12 mouse cellular contexts compared by ENCODE assay signal in genomic region chr2:31163361-31164118, GRCm38 (mm10). TPM values are rescaled to one million over a fixed set of nuclear protein-coding genes. Genes with fewer than 3 reads are reported as not detected.
DNase-seq lines count a peak whose midpoint lies in the region; ATAC-seq and TF ChIP-seq lines count a peak whose summit lies in the region.
"Had no signal": no experiment of that assay in that cellular context is flagged by ENCODE, and none has a peak within 500 bp of the region (broad histone marks: within the 10 kb centered on the region; RNA-seq: fewer than 3 reads in every experiment).

No protein-coding gene starts in this region.

- peak; percentile 99 for TF ChIP-seq EP300 in ES-Bruce4 (IDR thresholded peaks at IDR 0.05; ENCODE audit: insufficient read depth, low read depth, low read length)

- TF ChIP-seq POLR2A in ES-Bruce4 (IDR thresholded peaks at IDR 0.05; ENCODE audit: insufficient read depth, low read length): no peak

- intact Hi-C loops in heart, postnatal 10 days (cut with DNase I): no loop called here

- H3K4me2 ChIP-seq in heart, embryonic 14.5 days (ENCODE audit: low read length): 0 out of 2 replicates have a peak overlapping the region, but pooled peaks have one; percentile 1
- no peak overlapping the region for H3K4me2 ChIP-seq in embryonic facial prominence, embryonic 13.5 days
- H3K4me2 ChIP-seq: midbrain, embryonic 12.5 days had no signal

- H3K4me3 ChIP-seq in heart, embryonic 14.5 days (ENCODE audit: control insufficient read depth in 1 of 2, insufficient read depth in 1 of 2, low read depth in 1 of 2, low read length in 2 of 2): no peak overlapping the region
- peak overlapping the region; percentile 7; the same call in 1 of the 2 replicates for H3K4me3 ChIP-seq in ES-Bruce4 (ENCODE audit: low read depth, low read length)
- no peak overlapping the region for H3K4me3 ChIP-seq in embryonic facial prominence, embryonic 13.5 days
- H3K4me3 ChIP-seq: midbrain, embryonic 12.5 days had no signal

- DNase-seq in heart, postnatal 10 days: no peak
- DNase-seq in kidney, postnatal 14 days: peak; percentile 46
- no peak for DNase-seq in layer of hippocampus, adult 18-20 months (ENCODE audit: low spot score in 2 of 2)
- no peak for DNase-seq in cerebellum, adult 11 months
- DNase-seq in retina, postnatal 1 day: no peak

- TF ChIP-seq CTCF in ES-Bruce4 (IDR thresholded peaks at IDR 0.05; ENCODE audit: low read depth, low read length): no peak

- no peak for ATAC-seq in heart, embryonic 14.5 days (ENCODE audit: insufficient number of reproducible peaks, insufficient read depth, low FRiP score, low read depth)
- ATAC-seq in embryonic facial prominence, embryonic 13.5 days (ENCODE audit: insufficient number of reproducible peaks, insufficient read depth, low FRiP score, low TSS enrichment, low read depth): peak; percentile 68
- ATAC-seq: forebrain, embryonic 14.5 days; hindbrain, postnatal 0 days had no signal

- no peaks in the 10 kb centered on the region for H3K27me3 ChIP-seq in heart, embryonic 14.5 days (ENCODE audit: control insufficient read depth, insufficient read depth, low read length)
- no peaks in the 10 kb centered on the region for H3K27me3 ChIP-seq in ES-Bruce4 (ENCODE audit: control insufficient read depth, insufficient read depth, low read length, poor library complexity, severe bottlenecking)
- no peaks in the 10 kb centered on the region for H3K27me3 ChIP-seq in embryonic facial prominence, embryonic 13.5 days
- H3K27me3 ChIP-seq: midbrain, embryonic 12.5 days had no signal

- peak overlapping the region; percentile 90 to 93 for H3K27ac ChIP-seq in heart, embryonic 14.5 days (replicated peaks in 1 of 2; ENCODE audit: control insufficient read depth in 1 of 2, insufficient read depth in 1 of 2, low read depth in 2 of 2, low read length in 2 of 2)
- H3K27ac ChIP-seq in ES-Bruce4 (ENCODE audit: insufficient read depth, low read length): peak overlapping the region; percentile 90
- peak overlapping the region; percentile 79 for H3K27ac ChIP-seq in embryonic facial prominence, embryonic 13.5 days
- H3K27ac ChIP-seq: hindbrain, postnatal 0 days; midbrain, embryonic 12.5 days had no signal

- WGBS in heart, embryonic 14.5 days: 44% methylated on average over 11 of the region's 11 CpGs
- WGBS in embryonic facial prominence, embryonic 13.5 days: 71% methylated on average over 11 of the region's 11 CpGs

- H3K36me3 ChIP-seq in heart, embryonic 14.5 days (ENCODE audit: control insufficient read depth, insufficient read depth, low read length): peaks cover 20% of the 10 kb centered on the region
- no peaks in the 10 kb centered on the region for H3K36me3 ChIP-seq in ES-Bruce4 (ENCODE audit: control insufficient read depth, insufficient read depth, low read length, poor library complexity, severe bottlenecking)
- peaks cover 27% of the 10 kb centered on the region for H3K36me3 ChIP-seq in embryonic facial prominence, embryonic 13.5 days

- H3K9ac ChIP-seq in heart, embryonic 14.5 days (ENCODE audit: low read length): peak overlapping the region; percentile 44; the same call in 1 of the 2 replicates
- peak overlapping the region; percentile 56 for H3K9ac ChIP-seq in ES-Bruce4 (ENCODE audit: low read depth, poor library complexity, severe bottlenecking)
- H3K9ac ChIP-seq in embryonic facial prominence, embryonic 13.5 days: peak overlapping the region; percentile 40; the same call in 1 of the 2 replicates
- H3K9ac ChIP-seq: midbrain, embryonic 12.5 days had no signal

- H3K9me3 ChIP-seq in heart, embryonic 14.5 days (ENCODE audit: control insufficient read depth, low read length): no peaks in the 10 kb centered on the region
- H3K9me3 ChIP-seq in ES-Bruce4 (replicated peaks; ENCODE audit: control insufficient read depth, insufficient read depth, low read length, poor library complexity, severe bottlenecking): no peaks in the 10 kb centered on the region
- H3K9me3 ChIP-seq in embryonic facial prominence, embryonic 13.5 days: no peaks in the 10 kb centered on the region
- H3K9me3 ChIP-seq: G1E; midbrain, embryonic 12.5 days had no signal

- peaks cover 29 to 39% of the 10 kb centered on the region in 2 experiments for H3K4me1 ChIP-seq in heart, embryonic 14.5 days (ENCODE audit: control insufficient read depth in 2 of 2, insufficient read depth in 2 of 2, low read length in 2 of 2)
- H3K4me1 ChIP-seq in ES-Bruce4 (ENCODE audit: control insufficient read depth, insufficient read depth, low read length): peaks cover 9% of the 10 kb centered on the region
- H3K4me1 ChIP-seq in embryonic facial prominence, embryonic 13.5 days: peaks cover 19% of the 10 kb centered on the region

RNA-seq across cellular contexts. Expression of gene Gpr107, which starts 11.4 kb away (rescaled TPM):
- 26.6 and 27.3 TPM in 2 replicates for polyA plus RNA-seq in heart, embryonic 14.5 days (2014; fragmentation: Nextera tagmentation; extraction: Ambion mirVana)
- total RNA-seq in heart, postnatal 10 days (2021): 10 to 100 TPM; 42.1 to 42.3 TPM
- polyA plus RNA-seq in ES-Bruce4 (2011; ENCODE audit: insufficient read depth, insufficient read length, low read depth, missing spikeins): 71.9 and 72.5 TPM in 2 replicates
- polyA plus RNA-seq in embryonic facial prominence, embryonic 13.5 days (2015; fragmentation: Nextera tagmentation; extraction: Ambion mirVana): 39.8 and 42.8 TPM in 2 replicates
- 10 to 100 TPM; 42.5 to 48.2 TPM for total RNA-seq in layer of hippocampus, adult 18-20 months (2021)

RNA-seq across cellular contexts. Expression of gene Fnbp1, which starts 21.7 kb away (rescaled TPM):
- 17.6 and 19.4 TPM in 2 replicates for polyA plus RNA-seq in heart, embryonic 14.5 days (2014; fragmentation: Nextera tagmentation; extraction: Ambion mirVana)
- total RNA-seq in heart, postnatal 10 days (2021): 10 to 100 TPM; 48.6 to 60.9 TPM
- polyA plus RNA-seq in ES-Bruce4 (2011; ENCODE audit: insufficient read depth, insufficient read length, low read depth, missing spikeins): 77.7 and 84.7 TPM in 2 replicates
- polyA plus RNA-seq in embryonic facial prominence, embryonic 13.5 days (2015; fragmentation: Nextera tagmentation; extraction: Ambion mirVana): 29.4 and 33.0 TPM in 2 replicates
- 100 to 1,000 TPM; 111 to 130 TPM for total RNA-seq in layer of hippocampus, adult 18-20 months (2021)
